Mouse (Mus musculus): ENCODE measurements around the gene Rpl34. TPM values are rescaled to one million over a fixed set of nuclear protein-coding genes. Genes with fewer than 3 reads are reported as not detected.

Gene Rpl34
- polyA plus RNA-seq, 1 experiment from 2014 or later: 808 TPM

GRCm38 (mm10) chr3:130737652-130738361, 7.6 kb upstream of the Rpl34 start:
- Histone ChIP-seq H3K4me2 (ENCODE audit: low read depth, low read length) (no peak overlapping the region), H3K27ac (ENCODE audit: low read length) (no peak overlapping the region), H3K4me3 (replicated peaks; ENCODE audit: low read length) (no peak overlapping the region), H3K9me3 (replicated peaks; ENCODE audit: control insufficient read depth, low read length) (no peaks in the 10 kb centered on the region), H3K36me3 (ENCODE audit: control insufficient read depth, insufficient read depth, low read length) (no peaks in the 10 kb centered on the region), H3K9ac (ENCODE audit: low read length) (no peak overlapping the region), H3K4me1 (ENCODE audit: control insufficient read depth, insufficient read depth, low read length) (no peaks in the 10 kb centered on the region), H3K27me3 (ENCODE audit: control insufficient read depth, insufficient read depth, low read length) (0 out of 2 replicates have a peak, but pooled peaks cover 3% of the 10 kb centered on the region)
- no peak for ATAC-seq (ENCODE audit: insufficient read depth, low FRiP score)
- 32% methylated on average over 21 of the region's 21 CpGs for WGBS

GRCm38 (mm10) chr3:130736758-130737157, 6.6 kb upstream of the Rpl34 start:
- H3K27ac ChIP-seq (ENCODE audit: low read length): no peak overlapping the region
- no peak for ATAC-seq (ENCODE audit: insufficient read depth, low FRiP score)
- 0 out of 2 replicates have a peak, but pooled peaks cover 3% of the 10 kb centered on the region for H3K27me3 ChIP-seq (ENCODE audit: control insufficient read depth, insufficient read depth, low read length)
- no peaks in the 10 kb centered on the region for H3K36me3 ChIP-seq (ENCODE audit: control insufficient read depth, insufficient read depth, low read length)
- WGBS: 49% methylated on average over 4 of the region's 4 CpGs
- H3K4me3 ChIP-seq (replicated peaks; ENCODE audit: low read length): no peak overlapping the region
- no peaks in the 10 kb centered on the region for H3K4me1 ChIP-seq (ENCODE audit: control insufficient read depth, insufficient read depth, low read length)
- H3K4me2 ChIP-seq (ENCODE audit: low read depth, low read length): no peak overlapping the region
- H3K9me3 ChIP-seq (replicated peaks; ENCODE audit: control insufficient read depth, low read length): no peaks in the 10 kb centered on the region
- H3K9ac ChIP-seq (ENCODE audit: low read length): no peak overlapping the region

- ATAC-seq (ENCODE audit: insufficient read depth, low FRiP score): peak; percentile 42
- H3K4me2 ChIP-seq (ENCODE audit: low read depth, low read length): peak overlapping the region; percentile 77
- under 1% methylated on average over 58 of the region's 58 CpGs for WGBS
Measured at GRCm38 (mm10) chr3:130729472-130730188, 568 bp downstream of the Rpl34 start.

GRCm38 (mm10) chr3:130727676-130728075, 2.5 kb downstream of the Rpl34 start:
- no peaks in the 10 kb centered on the region for H3K9me3 ChIP-seq (replicated peaks; ENCODE audit: control insufficient read depth, low read length)
- H3K4me2 ChIP-seq (ENCODE audit: low read depth, low read length): no peak overlapping the region
- peaks cover 11% of the 10 kb centered on the region for H3K4me1 ChIP-seq (ENCODE audit: control insufficient read depth, insufficient read depth, low read length)
- H3K9ac ChIP-seq (ENCODE audit: low read length): peak overlapping the region; percentile 33; the same call in 1 of the 2 replicates
- no peak for ATAC-seq (ENCODE audit: insufficient read depth, low FRiP score)
- 78% methylated on average over 4 of the region's 4 CpGs for WGBS
- no peak overlapping the region for H3K27ac ChIP-seq (ENCODE audit: low read length)
- H3K4me3 ChIP-seq (replicated peaks; ENCODE audit: low read length): no peak overlapping the region
- no peaks in the 10 kb centered on the region for H3K27me3 ChIP-seq (ENCODE audit: control insufficient read depth, insufficient read depth, low read length)
- H3K36me3 ChIP-seq (ENCODE audit: control insufficient read depth, insufficient read depth, low read length): peaks cover 24% of the 10 kb centered on the region

More at GRCm38 (mm10) chr3:130729472-130730188, 568 bp downstream of the Rpl34 start:
- Histone ChIP-seq H3K4me1 (ENCODE audit: control insufficient read depth, insufficient read depth, low read length) (peaks cover 11% of the 10 kb centered on the region), H3K27me3 (ENCODE audit: control insufficient read depth, insufficient read depth, low read length) (no peaks in the 10 kb centered on the region), H3K27ac (ENCODE audit: low read length) (peak overlapping the region; percentile 78), H3K9me3 (replicated peaks; ENCODE audit: control insufficient read depth, low read length) (no peaks in the 10 kb centered on the region), H3K9ac (ENCODE audit: low read length) (peak overlapping the region; percentile 94), H3K4me3 (replicated peaks; ENCODE audit: low read length) (peak overlapping the region; percentile 80), H3K36me3 (ENCODE audit: control insufficient read depth, insufficient read depth, low read length) (peaks cover 24% of the 10 kb centered on the region)

GRCm38 (mm10) chr3:130727036-130727435, 3.2 kb downstream of the Rpl34 start:
- Histone ChIP-seq H3K9ac (ENCODE audit: low read length) (no peak overlapping the region), H3K36me3 (ENCODE audit: control insufficient read depth, insufficient read depth, low read length) (peaks cover 24% of the 10 kb centered on the region), H3K4me2 (ENCODE audit: low read depth, low read length) (no peak overlapping the region), H3K4me3 (replicated peaks; ENCODE audit: low read length) (no peak overlapping the region), H3K9me3 (replicated peaks; ENCODE audit: control insufficient read depth, low read length) (no peaks in the 10 kb centered on the region), H3K4me1 (ENCODE audit: control insufficient read depth, insufficient read depth, low read length) (peaks cover 11% of the 10 kb centered on the region), H3K27me3 (ENCODE audit: control insufficient read depth, insufficient read depth, low read length) (no peaks in the 10 kb centered on the region), H3K27ac (ENCODE audit: low read length) (no peak overlapping the region)
- 83% methylated on average over 1 of the region's 1 CpGs for WGBS
- no peak for ATAC-seq (ENCODE audit: insufficient read depth, low FRiP score)

- Histone ChIP-seq H3K4me2 (ENCODE audit: low read depth, low read length) (no peak overlapping the region), H3K27me3 (ENCODE audit: control insufficient read depth, insufficient read depth, low read length) (no peaks in the 10 kb centered on the region), H3K4me1 (ENCODE audit: control insufficient read depth, insufficient read depth, low read length) (peaks cover 11% of the 10 kb centered on the region), H3K36me3 (ENCODE audit: control insufficient read depth, insufficient read depth, low read length) (peaks cover 24% of the 10 kb centered on the region), H3K9ac (ENCODE audit: low read length) (no peak overlapping the region), H3K27ac (ENCODE audit: low read length) (no peak overlapping the region), H3K9me3 (replicated peaks; ENCODE audit: control insufficient read depth, low read length) (no peaks in the 10 kb centered on the region), H3K4me3 (replicated peaks; ENCODE audit: low read length) (no peak overlapping the region)
- no peak for ATAC-seq (ENCODE audit: insufficient read depth, low FRiP score)
- 72% methylated on average over 2 of the region's 2 CpGs for WGBS
Measured at GRCm38 (mm10) chr3:130725718-130726117, 4.5 kb downstream of the Rpl34 start.

- ATAC-seq (ENCODE audit: insufficient read depth, low FRiP score): no peak
- Histone ChIP-seq H3K9ac (ENCODE audit: low read length) (no peak overlapping the region), H3K4me1 (ENCODE audit: control insufficient read depth, insufficient read depth, low read length) (0 out of 2 replicates have a peak, but pooled peaks cover under 1% of the 10 kb centered on the region), H3K36me3 (ENCODE audit: control insufficient read depth, insufficient read depth, low read length) (peaks cover 13% of the 10 kb centered on the region), H3K9me3 (replicated peaks; ENCODE audit: control insufficient read depth, low read length) (no peaks in the 10 kb centered on the region), H3K4me3 (replicated peaks; ENCODE audit: low read length) (no peak overlapping the region), H3K27me3 (ENCODE audit: control insufficient read depth, insufficient read depth, low read length) (no peaks in the 10 kb centered on the region), H3K27ac (ENCODE audit: low read length) (no peak overlapping the region), H3K4me2 (ENCODE audit: low read depth, low read length) (no peak overlapping the region)
- 70% methylated on average over 11 of the region's 11 CpGs for WGBS
Measured at GRCm38 (mm10) chr3:130722733-130723478, 7.3 kb downstream of the Rpl34 start.

GRCm38 (mm10) chr3:130720225-130720624, 10.0 kb downstream of the Rpl34 start:
- WGBS: 82% methylated on average over 4 of the region's 4 CpGs

GRCm38 (mm10) chr3:130718871-130719270, 11.3 kb downstream of the Rpl34 start:
- Histone ChIP-seq H3K4me3 (replicated peaks; ENCODE audit: low read length) (no peak overlapping the region), H3K4me1 (ENCODE audit: control insufficient read depth, insufficient read depth, low read length) (no peaks in the 10 kb centered on the region), H3K4me2 (ENCODE audit: low read depth, low read length) (no peak overlapping the region), H3K9me3 (replicated peaks; ENCODE audit: control insufficient read depth, low read length) (no peaks in the 10 kb centered on the region), H3K27ac (ENCODE audit: low read length) (no peak overlapping the region), H3K27me3 (ENCODE audit: control insufficient read depth, insufficient read depth, low read length) (no peaks in the 10 kb centered on the region), H3K9ac (ENCODE audit: low read length) (no peak overlapping the region), H3K36me3 (ENCODE audit: control insufficient read depth, insufficient read depth, low read length) (no peaks in the 10 kb centered on the region)
- 73% methylated on average over 4 of the region's 4 CpGs for WGBS
- no peak for ATAC-seq (ENCODE audit: insufficient read depth, low FRiP score)

More at GRCm38 (mm10) chr3:130720225-130720624, 10.0 kb downstream of the Rpl34 start:
- no peak overlapping the region for H3K4me2 ChIP-seq (ENCODE audit: low read depth, low read length)
- no peak overlapping the region for H3K9ac ChIP-seq (ENCODE audit: low read length)
- H3K4me3 ChIP-seq (replicated peaks; ENCODE audit: low read length): no peak overlapping the region
- H3K27ac ChIP-seq (ENCODE audit: low read length): no peak overlapping the region
- no peaks in the 10 kb centered on the region for H3K27me3 ChIP-seq (ENCODE audit: control insufficient read depth, insufficient read depth, low read length)
- H3K9me3 ChIP-seq (replicated peaks; ENCODE audit: control insufficient read depth, low read length): no peaks in the 10 kb centered on the region
- no peaks in the 10 kb centered on the region for H3K4me1 ChIP-seq (ENCODE audit: control insufficient read depth, insufficient read depth, low read length)
- H3K36me3 ChIP-seq (ENCODE audit: control insufficient read depth, insufficient read depth, low read length): no peaks in the 10 kb centered on the region
- ATAC-seq (ENCODE audit: insufficient read depth, low FRiP score): no peak

Measured in stomach, embryonic 16.5 days (tissue).